Mouse (Mus musculus): Measurements from ENCODE around the gene Tox2.

GRCm38 (mm10) chr2:163239945-163240344 is 37.0 kb downstream of the Tox2 start:
- TF ChIP-seq POLR2A (IDR thresholded peaks at IDR 0.05; ENCODE audit: control insufficient read depth, low read depth, low read length): no peak
- TF ChIP-seq CTCF (IDR thresholded peaks at IDR 0.05; ENCODE audit: control insufficient read depth, insufficient read depth, insufficient replicate concordance, low read depth, low read length): no peak
